Mouse (Mus musculus) neutrophil, adult 5-6 weeks (primary cell): ENCODE data around the gene Map9. TPM values are rescaled to one million over a fixed set of nuclear protein-coding genes. Genes with fewer than 3 reads are reported as not detected.
"Not testable (repeated sequence)": the region's sequence is repeated elsewhere in the genome, so short reads cannot be mapped to it uniquely, and the experiment has no call there.

Experiments used
- ATAC-seq: fragments of 151-379, 151-347 bp; 2 replicates; pipeline ENCODE4 v1.8.0; 2017; ENCODE audit warnings: mild to moderate bottlenecking, moderate TSS enrichment; ENCODE audit not compliant: insufficient number of reproducible peaks, poor library complexity, low FRiP score, severe bottlenecking; ENCODE audit errors: extremely low read depth
- total RNA-seq: library from RNA; stranded (forward); fragments of 200-1000 nt; gene quantifications from 2 replicates; pipeline ENCODE4 v1.2.3, GENCODE M21; 2017

The Map9 gene
- total RNA-seq: 0.47 and 0.49 TPM in 2 replicates

DNA sequence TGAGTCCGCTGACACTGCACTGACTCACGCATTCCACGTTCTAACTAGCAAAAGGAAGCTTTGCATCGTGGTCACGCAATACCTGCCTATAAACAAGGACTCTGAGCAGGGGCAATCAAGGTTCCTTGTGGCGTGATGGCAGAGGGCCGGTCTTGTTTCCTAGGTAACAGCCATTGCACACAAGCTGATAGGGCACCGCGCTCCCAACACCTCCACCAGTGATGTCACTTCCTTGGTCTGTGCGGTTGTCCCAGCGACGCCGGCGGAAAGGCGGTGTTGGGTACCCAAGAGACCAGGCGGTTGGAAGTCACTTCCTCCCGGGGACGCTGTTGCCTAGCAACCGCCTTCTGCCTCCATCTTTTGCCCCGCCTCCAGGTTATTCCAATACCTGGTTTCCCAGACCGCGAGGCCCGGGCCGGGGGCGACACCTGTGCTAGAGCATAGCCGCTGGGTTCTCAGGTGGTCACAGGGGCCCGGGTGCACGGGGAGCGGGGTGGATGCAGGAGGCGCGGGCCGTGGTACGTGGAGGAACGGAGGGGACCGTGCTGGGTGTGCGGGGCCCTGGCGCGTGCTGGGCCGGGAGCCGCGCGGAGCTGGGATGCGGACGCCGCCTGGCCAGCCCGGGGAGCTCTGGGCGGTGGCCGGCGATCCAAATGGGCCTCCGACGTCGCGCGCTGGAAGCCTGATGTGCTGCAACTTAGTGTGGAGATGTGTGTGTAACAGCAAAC lies at the start of gene Map9:
TSS of gene Map9 (plus strand) at position 248 of the 728 bp plus-strand sequence.
- peak; percentile 98 for ATAC-seq

DNA sequence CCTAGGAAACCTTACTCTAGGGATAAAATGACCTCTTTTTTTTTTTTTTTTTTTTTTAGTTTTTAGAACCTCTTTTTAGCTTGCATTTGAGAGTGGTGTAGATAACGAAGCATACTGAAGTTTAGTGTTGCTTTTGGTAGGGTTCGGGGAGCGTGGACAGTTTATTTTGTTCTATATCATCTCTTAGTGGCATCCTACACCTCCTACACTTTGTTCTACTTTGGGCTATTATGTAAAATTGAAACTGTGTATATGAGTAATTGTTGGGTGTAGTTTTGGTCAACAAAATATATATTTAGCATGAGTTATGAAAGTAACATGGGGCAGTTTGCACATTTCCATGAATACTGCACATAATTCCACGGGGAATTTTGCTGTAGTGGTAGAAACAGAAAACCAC lies 42.1 kb upstream of the Map9 start:
- no peak for ATAC-seq

DNA sequence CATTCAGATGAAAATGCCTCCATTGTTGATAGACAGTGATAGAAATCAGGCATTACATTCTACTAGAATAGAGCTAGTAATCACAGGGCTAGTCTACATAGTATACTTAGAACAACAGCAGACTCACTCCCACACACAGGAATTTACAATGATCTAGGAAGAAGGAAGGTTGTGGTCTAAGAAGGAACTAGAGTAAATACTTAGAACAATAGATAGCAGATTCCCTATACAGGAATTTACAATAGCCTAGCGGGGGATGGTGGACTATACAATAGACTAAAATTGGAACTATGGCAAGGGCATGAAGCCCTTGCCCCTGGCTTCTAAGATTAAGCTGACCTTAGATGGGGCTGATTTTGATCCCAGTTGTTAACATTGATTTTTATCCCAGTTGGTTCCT lies 31.1 kb upstream of the Map9 start:
- ATAC-seq: not testable (repeated sequence)

DNA sequence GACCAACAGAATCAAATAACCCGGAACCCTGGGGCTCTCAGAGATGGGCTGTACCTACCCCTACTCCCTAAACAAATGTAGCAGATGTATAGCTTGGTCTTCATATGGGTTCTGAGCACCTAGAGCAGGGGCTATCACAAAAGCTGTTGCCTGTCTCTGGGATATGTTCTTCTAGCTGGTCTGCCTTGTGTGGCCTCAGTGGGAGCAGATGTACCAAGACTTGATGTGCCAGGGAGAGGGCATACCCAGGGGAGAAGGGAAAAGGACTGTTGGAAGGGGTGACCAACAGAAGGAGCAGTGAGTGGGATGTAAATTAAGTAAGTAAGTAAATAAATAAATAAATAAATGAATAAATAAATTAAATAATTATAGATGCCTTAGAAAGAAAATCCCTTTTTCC lies 25.8 kb upstream of the Map9 start:
- ATAC-seq: no peak

DNA sequence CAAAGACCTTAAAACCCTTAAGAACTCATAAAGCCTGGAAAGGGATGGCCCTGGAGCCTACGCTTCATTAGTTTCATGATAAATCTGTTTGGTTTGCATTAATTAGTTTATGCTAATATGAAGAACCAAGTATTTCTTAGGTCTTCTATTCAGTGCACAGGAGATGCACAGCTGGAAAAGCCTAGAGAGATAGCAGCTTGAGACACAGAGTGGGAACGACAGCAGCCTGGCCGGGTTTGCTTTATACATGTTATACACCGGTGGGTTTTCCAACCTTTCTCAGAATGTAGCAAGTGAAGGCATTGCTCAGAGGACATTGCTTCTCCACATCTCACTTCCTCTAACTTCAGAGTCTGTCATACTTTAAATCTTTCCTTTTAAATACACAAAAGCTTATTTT lies 25.3 kb upstream of the Map9 start:
- no peak for ATAC-seq

DNA sequence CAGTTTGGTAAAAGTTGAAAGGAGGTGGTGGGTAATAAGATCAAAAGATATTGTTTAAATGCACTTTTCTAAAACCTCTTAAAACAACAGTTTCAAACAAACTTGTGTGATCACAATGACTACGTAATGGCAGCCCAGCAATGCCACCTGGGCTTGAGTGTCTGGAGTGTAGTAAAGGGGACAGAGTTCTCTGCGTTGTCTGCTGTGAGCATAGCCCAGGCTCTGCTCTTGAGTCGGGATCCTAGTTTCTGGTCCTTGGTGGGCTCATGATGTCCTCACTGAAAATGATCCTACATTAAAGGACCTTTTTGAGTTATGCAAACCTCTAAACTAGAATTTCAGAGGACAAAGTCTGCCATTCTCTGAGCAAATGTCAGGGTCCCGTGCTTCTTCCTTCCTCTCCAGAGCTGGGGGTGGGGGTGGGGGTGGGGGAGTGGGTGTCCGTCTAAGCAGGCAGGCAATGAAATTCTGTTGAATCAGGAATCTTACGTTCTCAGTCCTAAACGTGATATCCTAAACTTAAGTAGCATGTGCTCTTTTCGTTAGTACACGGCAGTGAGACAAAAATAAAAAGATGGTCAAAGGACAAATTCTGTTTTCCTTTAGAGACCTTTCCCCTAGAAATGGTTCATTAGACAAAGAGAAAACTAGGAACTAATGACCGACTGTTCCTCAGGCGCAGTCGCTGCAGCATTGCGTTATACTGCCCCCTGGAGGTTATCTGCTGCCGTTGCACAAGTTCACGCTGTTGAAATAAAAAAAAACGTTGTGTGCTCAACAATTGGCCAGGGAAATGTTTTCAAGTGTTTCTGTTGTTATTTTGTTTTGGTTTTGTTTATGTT lies 24.5 kb upstream of the Map9 start:
- ATAC-seq: peak; percentile 51; the same call in 1 of the 2 replicates

DNA sequence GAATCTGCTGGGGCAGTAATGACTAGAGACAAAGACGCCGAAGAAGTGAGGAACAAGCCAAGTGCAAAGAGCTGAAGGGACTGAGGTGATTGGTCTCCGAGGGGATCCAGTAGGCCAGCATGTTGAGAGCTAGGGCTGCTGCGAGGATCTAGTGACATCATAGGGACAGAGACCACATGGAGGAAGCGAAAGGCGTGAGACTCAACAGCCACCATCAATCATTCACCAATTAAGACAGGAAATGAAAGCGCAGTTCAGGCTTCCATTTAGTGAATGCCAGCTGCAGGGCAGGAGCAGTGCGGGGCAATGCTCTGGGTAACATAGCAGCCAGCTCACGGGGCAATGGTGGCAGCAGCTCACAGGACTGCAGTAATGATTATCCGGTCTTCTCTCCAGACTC lies 17.7 kb upstream of the Map9 start:
- no peak for ATAC-seq

DNA sequence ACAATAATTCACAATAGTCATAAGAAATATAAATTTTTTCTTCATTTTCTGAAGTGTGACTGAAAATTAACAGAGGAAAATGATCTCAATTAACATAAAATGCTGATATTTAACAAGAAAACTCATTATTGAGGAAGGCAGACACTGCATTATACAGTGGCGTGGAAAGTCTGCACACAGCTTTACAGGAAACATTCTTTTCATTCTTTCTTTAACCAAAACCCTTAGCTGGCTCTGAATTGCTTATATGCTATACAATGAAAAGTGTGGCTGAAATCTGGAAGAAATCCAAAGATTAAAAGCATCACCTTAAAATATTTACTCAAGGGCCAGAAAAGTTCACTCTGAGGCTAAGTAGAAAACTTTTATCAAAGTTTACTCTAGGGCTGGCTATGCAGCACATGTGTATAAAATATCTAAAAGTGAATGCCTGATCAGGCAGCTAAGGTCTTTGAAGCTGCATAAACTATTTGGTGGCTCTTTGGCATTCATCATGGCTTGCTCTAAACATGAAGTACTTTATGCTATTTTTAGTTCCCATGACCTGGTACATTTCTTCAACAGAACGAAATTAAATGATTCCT lies 9.5 kb upstream of the Map9 start:
- no peak for ATAC-seq

DNA sequence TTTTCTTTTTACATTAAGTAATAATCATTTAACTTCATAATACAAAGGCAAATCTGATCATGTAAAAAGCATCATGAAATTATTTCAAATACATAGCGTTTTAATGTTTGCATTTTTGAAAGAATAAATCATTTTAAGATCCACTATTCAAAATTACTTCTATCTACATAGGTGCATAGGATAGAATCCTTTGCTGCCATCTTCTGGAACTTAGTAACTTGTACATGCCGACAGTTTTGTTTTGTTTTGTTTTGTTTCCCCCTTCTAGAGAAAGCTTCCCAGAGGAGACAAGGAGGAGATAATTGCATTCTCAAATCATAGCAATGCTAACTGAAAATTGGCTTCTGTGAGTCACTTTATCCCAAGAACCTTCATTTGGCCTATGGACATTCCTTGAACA lies 7.5 kb upstream of the Map9 start:
- ATAC-seq: no peak

DNA sequence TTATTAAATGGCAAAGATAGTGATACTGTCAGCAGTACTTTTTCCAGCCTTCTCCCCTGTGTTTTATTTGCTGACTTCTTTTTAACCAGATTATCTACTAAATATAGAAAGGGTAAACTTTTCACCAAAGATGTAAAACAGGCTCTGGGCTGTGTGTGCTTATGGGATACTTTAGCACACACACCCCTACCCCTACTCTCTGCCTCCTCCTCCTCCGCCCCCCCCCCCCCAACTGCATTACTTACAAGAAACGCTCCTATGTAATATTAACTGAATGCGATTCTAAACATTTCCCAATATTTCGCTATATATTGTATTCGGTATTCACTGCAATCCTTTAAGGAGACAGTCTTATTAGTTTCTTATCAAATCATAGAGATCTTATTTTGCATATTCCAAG lies 504 bp upstream of the Map9 start:
- ATAC-seq: no peak

DNA sequence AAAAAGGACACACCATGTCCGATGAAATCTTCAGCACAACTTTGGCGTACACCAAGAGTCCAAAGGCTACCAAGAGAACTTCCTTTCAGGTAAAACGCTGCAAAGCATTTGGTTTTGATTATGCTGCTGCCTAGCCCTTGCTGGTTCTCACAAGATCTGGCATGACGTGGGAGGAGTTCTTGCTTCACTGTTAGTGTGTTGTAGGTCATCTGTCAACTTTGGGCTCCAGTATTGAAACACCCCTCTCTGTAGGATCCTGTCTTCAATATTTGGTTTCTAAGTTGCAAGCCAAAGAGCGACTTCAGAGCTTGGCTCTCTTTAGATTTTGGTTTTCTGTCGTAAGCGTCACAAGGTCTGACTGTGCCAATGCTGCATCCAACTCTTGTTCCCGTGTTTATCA lies 1.2 kb downstream of the Map9 start:
- no peak for ATAC-seq

DNA sequence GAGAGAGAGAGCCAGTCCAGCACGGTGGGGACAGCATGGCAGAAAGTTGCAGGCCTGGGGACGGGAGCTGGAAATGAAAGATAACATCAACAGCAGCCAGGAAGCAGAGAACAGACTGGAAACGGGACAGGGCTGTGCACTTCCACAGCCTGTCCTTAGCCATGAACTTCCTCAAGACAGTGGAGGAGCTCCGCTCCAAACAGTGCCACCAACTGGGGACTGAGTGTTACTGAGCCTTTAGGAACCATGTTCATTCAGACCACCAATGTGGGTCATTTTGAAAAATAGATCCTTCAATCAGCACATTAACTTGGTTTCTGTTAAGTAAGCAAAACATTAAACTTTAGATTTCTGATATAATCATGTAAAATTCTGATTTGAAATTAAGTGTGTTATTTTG lies 4.6 kb downstream of the Map9 start:
- ATAC-seq: no peak

DNA sequence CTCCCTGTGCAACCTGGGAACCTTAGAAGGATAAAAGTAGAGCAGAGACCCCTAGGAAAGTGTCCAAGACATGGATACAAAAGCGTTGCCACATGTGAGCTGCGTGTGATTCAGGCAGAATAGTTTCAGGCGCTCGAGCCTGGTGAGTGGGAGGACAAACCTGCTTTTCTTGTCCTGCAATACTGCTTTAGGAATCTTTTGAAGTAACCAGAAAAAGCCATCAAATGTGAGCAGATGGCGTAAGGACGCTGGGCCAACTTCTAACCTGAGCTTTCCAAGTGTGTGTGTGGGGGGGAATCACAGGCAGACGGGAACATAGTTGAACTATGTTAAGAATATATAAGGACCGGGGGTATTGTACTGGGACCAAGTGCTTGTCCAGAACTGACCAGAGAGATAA lies 6.7 kb downstream of the Map9 start:
- ATAC-seq: no peak

DNA sequence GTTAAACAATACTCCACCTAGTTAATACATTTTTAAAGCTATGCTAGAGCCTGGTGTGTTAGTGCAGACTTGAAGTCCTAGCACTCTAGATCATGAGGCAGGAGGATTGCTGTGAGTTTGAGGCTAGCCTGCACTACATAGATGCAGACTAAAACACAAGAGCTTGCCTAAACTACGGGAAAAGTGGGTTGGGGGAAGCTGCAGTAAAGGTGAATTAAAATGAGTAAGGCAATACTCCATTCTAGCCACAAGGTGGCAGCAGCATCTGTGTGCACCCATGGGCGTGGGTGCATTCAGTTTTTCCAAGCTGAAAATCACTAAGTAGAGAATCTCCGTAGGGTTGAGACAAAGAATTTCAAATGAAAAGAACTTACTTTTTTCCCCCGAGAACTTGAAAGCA lies 7.1 kb downstream of the Map9 start:
- peak; percentile 56; the same call in 1 of the 2 replicates for ATAC-seq

DNA sequence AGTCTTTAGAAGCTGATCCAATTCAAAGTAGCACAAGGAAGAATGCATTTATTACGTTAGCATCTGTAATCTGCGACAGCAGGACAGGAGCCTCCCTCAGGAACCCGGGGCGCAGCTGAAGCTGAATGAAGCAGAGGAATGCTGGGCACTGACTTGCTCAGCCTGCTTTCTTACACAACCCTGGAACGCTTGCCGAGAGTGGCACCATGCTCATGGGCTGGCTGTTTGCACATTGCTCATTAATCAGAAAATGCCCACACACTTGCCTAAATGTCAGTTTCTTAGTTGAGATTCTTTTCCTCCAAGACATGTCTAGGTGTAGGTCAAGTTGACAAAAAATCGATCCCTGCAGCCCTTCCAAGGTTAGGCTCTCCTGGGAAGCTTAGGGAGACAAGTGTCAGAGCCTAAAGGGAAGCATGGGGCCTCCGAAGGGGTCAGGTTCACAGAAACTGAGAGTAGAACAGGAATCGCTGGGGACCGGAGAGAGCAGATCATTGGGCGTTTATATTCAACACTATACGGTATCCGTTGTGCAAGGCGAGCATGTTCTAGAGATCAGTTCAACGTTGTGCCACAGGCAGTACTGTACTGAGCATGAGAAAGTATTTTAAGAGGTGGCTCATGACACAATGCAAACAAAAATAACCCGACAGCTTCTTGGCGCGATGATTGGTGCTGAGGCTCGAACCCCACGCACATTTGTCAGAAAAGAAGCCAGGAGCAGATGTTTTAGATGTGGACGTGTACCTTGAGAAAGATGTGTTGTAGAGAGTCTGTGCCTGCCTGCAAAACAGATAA lies 11.4 kb downstream of the Map9 start:
- no peak for ATAC-seq

DNA sequence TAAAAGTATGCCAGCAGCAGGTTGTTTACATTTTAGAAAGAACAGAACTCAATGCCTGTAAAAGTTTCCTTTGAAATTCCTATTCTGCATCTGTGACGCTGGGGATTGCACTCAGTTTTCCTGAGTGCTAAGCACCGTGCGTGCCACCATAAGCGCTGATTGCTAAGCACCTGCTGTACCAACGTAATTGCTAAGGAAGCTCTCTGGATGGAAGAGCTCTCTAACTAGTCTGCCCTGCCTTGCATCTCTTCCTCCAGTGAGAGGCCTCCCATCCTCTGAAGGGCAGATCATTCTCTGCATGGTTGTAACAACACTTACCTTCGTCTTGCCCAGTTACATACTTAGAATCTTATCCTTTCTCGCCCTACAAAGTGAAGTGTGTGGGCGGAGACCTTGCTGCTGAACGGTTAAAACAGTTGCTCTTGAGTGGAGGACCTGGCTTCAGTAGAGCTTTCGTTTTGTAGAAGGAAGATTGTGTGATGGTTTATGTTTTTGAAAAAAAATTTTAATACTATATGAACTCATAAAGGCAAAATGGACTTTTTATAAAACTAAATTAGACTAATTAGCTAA lies 12.7 kb downstream of the Map9 start:
- no peak for ATAC-seq

DNA sequence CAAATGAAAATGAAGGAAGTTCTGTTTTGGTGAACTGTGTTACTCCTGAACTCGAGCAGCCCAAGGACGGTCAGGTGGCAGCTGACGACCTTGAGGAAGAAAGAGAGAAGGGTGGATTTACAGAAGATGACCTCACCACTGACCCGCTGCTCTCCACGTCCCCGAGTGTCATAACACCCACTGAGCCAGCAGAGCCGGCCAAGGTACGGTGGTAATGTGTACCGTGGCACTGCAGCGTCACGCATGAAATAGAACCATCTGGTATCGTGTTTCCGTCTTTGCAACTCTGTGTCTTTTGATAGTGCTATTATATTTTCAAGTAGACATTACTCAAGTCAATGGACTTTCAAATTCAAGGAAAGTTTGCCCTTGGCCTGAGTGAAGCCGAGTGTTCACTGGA lies 19.1 kb downstream of the Map9 start:
- no peak for ATAC-seq

DNA sequence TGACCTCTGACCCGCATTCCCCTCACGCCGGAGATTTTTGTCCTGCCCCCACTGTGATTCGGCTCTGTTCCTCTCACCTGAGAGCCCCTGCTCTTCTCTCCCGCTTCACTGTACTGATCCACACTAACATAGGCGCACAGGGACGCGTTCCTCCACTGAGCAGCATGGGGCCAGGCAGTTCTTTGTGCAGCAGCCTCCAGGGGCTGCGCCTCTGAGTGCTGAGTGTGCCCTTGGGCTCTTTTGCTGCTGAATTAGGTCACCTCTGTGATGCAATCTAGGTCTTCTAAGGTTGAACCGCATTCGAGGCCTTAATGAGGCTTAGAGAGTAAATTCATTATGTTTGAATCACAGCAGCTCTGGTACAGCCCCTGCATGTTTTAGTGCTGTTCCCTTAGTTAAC lies 24.5 kb downstream of the Map9 start:
- no peak for ATAC-seq

DNA sequence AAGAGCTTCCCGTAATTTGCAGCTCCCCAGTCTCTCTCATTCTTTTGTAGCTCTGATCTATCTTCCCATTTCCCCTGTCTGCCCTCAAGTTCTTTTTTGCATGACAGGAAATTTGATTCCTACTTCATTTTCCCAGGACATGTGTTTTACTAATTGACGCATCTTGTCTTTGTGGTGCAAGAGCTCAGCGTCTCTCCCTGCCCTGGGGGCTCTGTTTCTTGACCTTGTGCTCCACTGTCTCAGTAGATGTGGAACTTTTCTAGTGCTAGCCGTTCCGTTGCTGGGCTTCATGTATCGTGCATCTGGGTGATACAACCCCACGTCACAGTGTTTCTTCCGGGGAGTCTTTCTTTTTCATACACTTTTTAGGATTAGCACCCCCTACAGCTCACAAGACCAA lies 27.2 kb downstream of the Map9 start:
- no peak for ATAC-seq
